Mouse (Mus musculus): ENCODE data around the gene Taar7d. TPM values are rescaled to one million over a fixed set of nuclear protein-coding genes. Genes with fewer than 3 reads are reported as not detected.
"Not testable (repeated sequence)": the region's sequence is repeated elsewhere in the genome, so short reads cannot be mapped to it uniquely, and the experiment has no call there.

Gene Taar7d
- polyA plus RNA-seq, 1 experiment from 2014 or later, result not detected

- ATAC-seq (ENCODE audit: low FRiP score, low read depth), result no peak
- Histone ChIP-seq H3K4me3 (no peak overlapping the region), H3K27me3 (no peaks in the 10 kb centered on the region), H3K9ac (no peak overlapping the region), H3K36me3 (no peaks in the 10 kb centered on the region), H3K4me2 (no peak overlapping the region), H3K27ac (replicated peaks) (no peak overlapping the region), H3K4me1 (replicated peaks) (no peaks in the 10 kb centered on the region), H3K9me3 (no peaks in the 10 kb centered on the region)
- WGBS, result 73% methylated on average over 2 of the region's 2 CpGs
Observed at GRCm38 (mm10) chr10:24040120-24040869, 13.3 kb downstream of the Taar7d start.

- no peaks in the 10 kb centered on the region for H3K27me3 ChIP-seq
- H3K4me1 ChIP-seq (replicated peaks), result no peaks in the 10 kb centered on the region
- H3K27ac ChIP-seq (replicated peaks), result no peak within 1 kb of the TSS
- no peaks in the 10 kb centered on the region for H3K9me3 ChIP-seq
- H3K9ac ChIP-seq, result no peak within 1 kb of the TSS
- H3K4me2 ChIP-seq, result no peak within 1 kb of the TSS
- H3K4me3 ChIP-seq, result no peak within 1 kb of the TSS
- no peaks in the 10 kb centered on the region for H3K36me3 ChIP-seq
- ATAC-seq (ENCODE audit: low FRiP score, low read depth), result no peak
Observed at GRCm38 (mm10) chr10:24049210-24049609, 22.2 kb downstream of the Taar7d start, which contains the start of gene Taar7f. Gene Taar7f, plus strand, starts transcription at chr10:24049510.

- ATAC-seq (ENCODE audit: low FRiP score, low read depth), result no peak
- 91% methylated on average over 5 of the region's 5 CpGs for WGBS
Observed at GRCm38 (mm10) chr10:24052039-24052438, 25.0 kb downstream of the Taar7d start.

GRCm38 (mm10) chr10:24058986-24059385 lies 32.0 kb downstream of the Taar7d start:
- no peak overlapping the region for H3K9ac ChIP-seq
- no peak overlapping the region for H3K27ac ChIP-seq (replicated peaks)
- H3K4me3 ChIP-seq, result no peak overlapping the region
- no peaks in the 10 kb centered on the region for H3K4me1 ChIP-seq (replicated peaks)
- no peaks in the 10 kb centered on the region for H3K9me3 ChIP-seq
- no peaks in the 10 kb centered on the region for H3K27me3 ChIP-seq
- ATAC-seq (ENCODE audit: low FRiP score, low read depth), result no peak
- WGBS, result 88% methylated on average over 3 of the region's 3 CpGs
- H3K36me3 ChIP-seq, result no peaks in the 10 kb centered on the region
- H3K4me2 ChIP-seq, result no peak overlapping the region

More at GRCm38 (mm10) chr10:24052039-24052438, 25.0 kb downstream of the Taar7d start:
- Histone ChIP-seq H3K27me3 (no peaks in the 10 kb centered on the region), H3K4me1 (replicated peaks) (no peaks in the 10 kb centered on the region), H3K9me3 (no peaks in the 10 kb centered on the region), H3K4me2 (no peak overlapping the region), H3K36me3 (no peaks in the 10 kb centered on the region), H3K9ac (no peak overlapping the region), H3K4me3 (no peak overlapping the region), H3K27ac (replicated peaks) (no peak overlapping the region)

GRCm38 (mm10) chr10:24074751-24075150 lies 47.7 kb downstream of the Taar7d start:
- not testable (repeated sequence) for H3K9me3 ChIP-seq; H3K27ac ChIP-seq (replicated peaks); H3K36me3 ChIP-seq; ATAC-seq (ENCODE audit: low FRiP score, low read depth); H3K4me2 ChIP-seq; H3K27me3 ChIP-seq; H3K4me1 ChIP-seq (replicated peaks); H3K4me3 ChIP-seq; H3K9ac ChIP-seq
- 56% methylated on average over 2 of the region's 2 CpGs for WGBS

- H3K9ac ChIP-seq; H3K9me3 ChIP-seq; H3K27me3 ChIP-seq; ATAC-seq (ENCODE audit: low FRiP score, low read depth); H3K4me2 ChIP-seq; H3K27ac ChIP-seq (replicated peaks); H3K4me3 ChIP-seq; H3K4me1 ChIP-seq (replicated peaks); H3K36me3 ChIP-seq: not testable (repeated sequence)
- WGBS, result 85% methylated on average over 2 of the region's 4 CpGs
Observed at GRCm38 (mm10) chr10:24076200-24076599, 49.2 kb downstream of the Taar7d start, which contains the start of gene Taar8a. Gene Taar8a, plus strand, starts transcription at chr10:24076500.

Other genes with a start within 250 kb of the Taar7d start
- gene Rps12, start 239.9 kb upstream of the Taar7d start, polyA plus RNA-seq (2015; fragmentation: Nextera tagmentation; extraction: Ambion mirVana), result 104 and 108 TPM in 2 replicates
- gene Slc18b1, start 230.2 kb upstream of the Taar7d start, polyA plus RNA-seq (2015; fragmentation: Nextera tagmentation; extraction: Ambion mirVana), result 20.9 and 21.8 TPM in 2 replicates
- 0.14 TPM in 1 of 2 replicates, not detected in the other for gene Vnn3, start 175.8 kb upstream of the Taar7d start, polyA plus RNA-seq (2015; fragmentation: Nextera tagmentation; extraction: Ambion mirVana)
- 0.18 and 0.43 TPM in 2 replicates for gene Vnn1, start 132.5 kb upstream of the Taar7d start, polyA plus RNA-seq (2015; fragmentation: Nextera tagmentation; extraction: Ambion mirVana)
- gene Taar1, start 106.9 kb upstream of the Taar7d start, polyA plus RNA-seq (2015; fragmentation: Nextera tagmentation; extraction: Ambion mirVana), result not detected in 2 replicates
- gene Taar2, start 88.7 kb upstream of the Taar7d start, polyA plus RNA-seq (2015; fragmentation: Nextera tagmentation; extraction: Ambion mirVana), result 0.16 TPM in 1 of 2 replicates, not detected in the other
- gene Taar3, start 77.7 kb upstream of the Taar7d start, polyA plus RNA-seq (2015; fragmentation: Nextera tagmentation; extraction: Ambion mirVana), result not detected in 2 replicates
- not detected in 2 replicates for gene Taar4, start 66.7 kb upstream of the Taar7d start, polyA plus RNA-seq (2015; fragmentation: Nextera tagmentation; extraction: Ambion mirVana)
- not detected in 2 replicates for gene Taar5, start 56.5 kb upstream of the Taar7d start, polyA plus RNA-seq (2015; fragmentation: Nextera tagmentation; extraction: Ambion mirVana)
- gene Taar6, start 41.6 kb upstream of the Taar7d start, polyA plus RNA-seq (2015; fragmentation: Nextera tagmentation; extraction: Ambion mirVana), result not detected in 2 replicates
- gene Taar7a, start 33.7 kb upstream of the Taar7d start, polyA plus RNA-seq (2015; fragmentation: Nextera tagmentation; extraction: Ambion mirVana), result not detected in 2 replicates
- gene Taar7b, start 27.3 kb upstream of the Taar7d start, polyA plus RNA-seq (2015; fragmentation: Nextera tagmentation; extraction: Ambion mirVana), result not detected in 2 replicates
- gene Taar7e, start 10.4 kb downstream of the Taar7d start, polyA plus RNA-seq (2015; fragmentation: Nextera tagmentation; extraction: Ambion mirVana), result not detected in 2 replicates
- not detected in 2 replicates for gene Taar7f, start 22.3 kb downstream of the Taar7d start, polyA plus RNA-seq (2015; fragmentation: Nextera tagmentation; extraction: Ambion mirVana)
- not detected in 2 replicates for gene Taar8a, start 49.3 kb downstream of the Taar7d start, polyA plus RNA-seq (2015; fragmentation: Nextera tagmentation; extraction: Ambion mirVana)
- gene Taar8b, start 65.1 kb downstream of the Taar7d start, polyA plus RNA-seq (2015; fragmentation: Nextera tagmentation; extraction: Ambion mirVana), result not detected in 2 replicates
- gene Taar8c, start 74.7 kb downstream of the Taar7d start, polyA plus RNA-seq (2015; fragmentation: Nextera tagmentation; extraction: Ambion mirVana), result not detected in 2 replicates
- gene Taar9, start 82.3 kb downstream of the Taar7d start, polyA plus RNA-seq (2015; fragmentation: Nextera tagmentation; extraction: Ambion mirVana), result not detected in 2 replicates
- gene Stx7, start 122.1 kb downstream of the Taar7d start, polyA plus RNA-seq (2015; fragmentation: Nextera tagmentation; extraction: Ambion mirVana), result 296 and 313 TPM in 2 replicates
- 6.8 TPM in 2 replicates for gene Moxd1, start 196.3 kb downstream of the Taar7d start, polyA plus RNA-seq (2015; fragmentation: Nextera tagmentation; extraction: Ambion mirVana)

Measured in hindbrain, embryonic 15.5 days (tissue).